Mouse (Mus musculus): ENCODE data around the gene Ralgapa2. TPM values are rescaled to one million over a fixed set of nuclear protein-coding genes. Genes with fewer than 3 reads are reported as not detected.

The Ralgapa2 gene
- polyA plus RNA-seq, 1 experiment, result 9.6 TPM

DNA sequence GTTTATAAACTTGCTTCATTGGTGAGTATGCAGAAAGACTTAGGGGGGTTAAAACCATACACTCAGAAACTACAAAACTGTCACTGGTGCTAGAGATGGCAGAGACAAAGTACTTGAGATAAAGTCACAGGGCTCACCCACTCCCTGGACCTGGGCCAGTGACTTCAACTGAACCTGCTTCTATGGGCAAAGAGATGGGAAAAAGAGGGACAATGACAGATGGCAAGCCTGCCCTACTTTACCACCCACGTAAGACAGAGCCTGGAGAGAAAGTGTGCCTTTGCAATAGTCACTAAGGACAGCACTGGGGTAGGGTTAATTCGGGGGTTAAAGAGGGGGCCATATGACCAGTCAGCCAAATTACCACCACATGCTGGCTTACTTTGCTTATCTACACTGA lies 148.7 kb downstream of the Ralgapa2 start:
- Histone ChIP-seq H3K4me1 (ENCODE audit: control insufficient read depth, insufficient read depth, low read length) (peaks cover 29% of the 10 kb centered on the region; the same call in 1 of the 2 replicates), H3K27me3 (ENCODE audit: control insufficient read depth, insufficient read depth, low read length) (no peaks in the 10 kb centered on the region), H3K27ac (ENCODE audit: insufficient read depth, low read length) (no peak overlapping the region), H3K4me3 (replicated peaks; ENCODE audit: insufficient read depth, low read depth, low read length) (no peak overlapping the region)
- TF ChIP-seq POLR2A (IDR thresholded peaks at IDR 0.05; ENCODE audit: borderline replicate concordance, insufficient read depth, low read length) (no peak), CTCF (IDR thresholded peaks at IDR 0.05; ENCODE audit: borderline replicate concordance, insufficient read depth, low read depth, low read length) (no peak)
- DNase-seq, result peak; percentile 71 to 84
- WGBS, result 12% methylated on average over 2 of the region's 2 CpGs

DNA sequence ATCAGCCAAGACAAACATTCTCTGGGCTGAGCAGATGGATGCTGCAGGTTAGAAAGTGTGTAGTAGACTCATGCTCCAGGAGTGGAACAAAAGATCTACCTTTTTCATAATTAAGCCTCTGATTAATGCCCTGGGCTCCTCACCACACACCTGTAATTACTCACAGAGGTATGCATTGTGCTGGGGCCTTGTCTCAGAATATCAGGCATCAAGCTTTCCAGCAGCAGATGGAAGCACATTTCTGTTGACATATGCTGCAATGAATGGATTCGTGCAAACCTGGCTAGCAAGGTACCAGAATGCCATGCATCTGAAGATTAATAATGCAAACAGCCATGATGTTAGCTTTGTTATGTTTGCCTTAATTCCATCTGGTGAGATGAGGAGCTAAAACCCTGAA lies 149.2 kb downstream of the Ralgapa2 start:
- Histone ChIP-seq H3K27me3 (ENCODE audit: control insufficient read depth, insufficient read depth, low read length) (no peaks in the 10 kb centered on the region), H3K27ac (ENCODE audit: insufficient read depth, low read length) (no peak overlapping the region; the same call in 1 of the 2 replicates)
- TF ChIP-seq CTCF (IDR thresholded peaks at IDR 0.05; ENCODE audit: borderline replicate concordance, insufficient read depth, low read depth, low read length), result no peak
- no peak for TF ChIP-seq POLR2A (IDR thresholded peaks at IDR 0.05; ENCODE audit: borderline replicate concordance, insufficient read depth, low read length)

DNA sequence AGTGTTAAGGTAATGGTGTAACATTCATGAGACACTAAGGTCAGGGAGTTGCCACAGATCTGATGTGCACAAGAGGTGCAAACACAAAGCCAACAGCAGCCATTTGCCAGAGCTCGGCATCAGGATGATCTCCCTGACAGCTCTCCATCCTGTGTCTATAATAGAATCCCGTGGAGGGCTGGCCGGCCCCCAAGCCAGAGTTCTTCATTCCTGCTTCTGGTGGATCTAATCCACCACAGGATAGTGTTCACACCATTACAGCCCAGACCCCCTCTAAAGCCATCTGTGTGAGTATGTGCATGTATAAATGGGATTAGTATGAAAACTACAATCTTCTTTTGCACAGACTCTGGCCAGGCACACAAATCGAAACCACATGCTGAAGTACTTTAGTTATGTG lies 150.2 kb downstream of the Ralgapa2 start:
- no peak overlapping the region for H3K27ac ChIP-seq (ENCODE audit: insufficient read depth, low read length)

More for the DNA sequence above, 149.2 kb downstream of the Ralgapa2 start:
- H3K4me3 ChIP-seq (replicated peaks; ENCODE audit: insufficient read depth, low read depth, low read length), result no peak overlapping the region
- WGBS, result 14% methylated on average over 1 of the region's 1 CpGs
- H3K4me1 ChIP-seq (ENCODE audit: control insufficient read depth, insufficient read depth, low read length), result peaks cover 29% of the 10 kb centered on the region; the same call in 1 of the 2 replicates
- peak in 1 of 2 experiments; percentile 46 for DNase-seq

DNA sequence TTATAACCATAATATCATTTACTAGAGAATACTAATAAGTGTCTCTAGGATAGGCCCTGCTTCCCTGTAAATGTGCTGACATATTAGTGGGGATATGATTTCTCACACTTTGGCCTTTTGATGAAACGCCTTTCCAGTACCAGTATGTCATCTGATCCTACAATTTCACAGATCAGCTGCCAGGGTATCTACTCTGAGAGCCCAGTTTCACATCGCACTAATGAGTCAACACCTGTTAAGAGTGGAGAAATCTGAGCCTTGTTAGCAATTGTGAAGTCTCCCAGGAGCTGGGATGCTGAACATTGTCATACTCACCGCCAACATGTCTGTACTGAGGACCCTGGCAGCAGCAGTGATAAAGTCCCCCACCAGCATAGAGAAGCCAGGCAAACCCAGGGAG lies 151.1 kb downstream of the Ralgapa2 start:
- WGBS, result 63% methylated on average over 3 of the region's 3 CpGs
- H3K4me1 ChIP-seq (ENCODE audit: control insufficient read depth, insufficient read depth, low read length), result peaks cover 36% of the 10 kb centered on the region; the same call in 1 of the 2 replicates

More for the DNA sequence above, 150.2 kb downstream of the Ralgapa2 start:
- no peak overlapping the region for H3K4me3 ChIP-seq (replicated peaks; ENCODE audit: insufficient read depth, low read depth, low read length)
- H3K4me1 ChIP-seq (ENCODE audit: control insufficient read depth, insufficient read depth, low read length), result peaks cover 34% of the 10 kb centered on the region; the same call in 1 of the 2 replicates
- TF ChIP-seq POLR2A (IDR thresholded peaks at IDR 0.05; ENCODE audit: borderline replicate concordance, insufficient read depth, low read length) (no peak), CTCF (IDR thresholded peaks at IDR 0.05; ENCODE audit: borderline replicate concordance, insufficient read depth, low read depth, low read length) (no peak)
- 50% methylated on average over 4 of the region's 4 CpGs for WGBS
- H3K27me3 ChIP-seq (ENCODE audit: control insufficient read depth, insufficient read depth, low read length), result no peaks in the 10 kb centered on the region
- no peak for DNase-seq

DNA sequence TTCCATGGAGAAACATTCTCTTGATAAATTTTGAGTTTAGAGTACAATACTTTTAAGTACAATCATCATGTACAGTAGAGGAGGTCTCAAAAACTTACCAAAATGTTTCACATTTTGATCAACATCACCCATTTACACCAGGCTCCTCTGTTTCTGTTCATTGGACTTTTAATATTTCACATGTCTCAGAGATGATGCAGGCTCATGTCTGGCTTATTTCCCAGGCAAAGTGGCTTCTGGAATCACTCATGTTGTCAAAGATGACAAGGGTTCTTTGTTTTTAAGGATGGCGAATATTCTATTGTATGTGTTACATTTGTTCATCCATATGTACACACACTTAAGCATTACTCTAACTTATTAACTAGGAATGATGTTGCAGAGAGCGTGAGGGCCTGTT lies 152.5 kb downstream of the Ralgapa2 start:
- no peak overlapping the region for H3K27ac ChIP-seq (ENCODE audit: insufficient read depth, low read length)
- H3K27me3 ChIP-seq (ENCODE audit: control insufficient read depth, insufficient read depth, low read length), result no peaks in the 10 kb centered on the region
- H3K4me3 ChIP-seq (replicated peaks; ENCODE audit: insufficient read depth, low read depth, low read length), result no peak overlapping the region
- DNase-seq, result no peak
- WGBS, result 87% methylated on average over 2 of the region's 2 CpGs
- H3K4me1 ChIP-seq (ENCODE audit: control insufficient read depth, insufficient read depth, low read length), result peaks cover 32% of the 10 kb centered on the region; the same call in 1 of the 2 replicates
- TF ChIP-seq POLR2A (IDR thresholded peaks at IDR 0.05; ENCODE audit: borderline replicate concordance, insufficient read depth, low read length), result no peak
- TF ChIP-seq CTCF (IDR thresholded peaks at IDR 0.05; ENCODE audit: borderline replicate concordance, insufficient read depth, low read depth, low read length), result no peak

More for the DNA sequence above, 151.1 kb downstream of the Ralgapa2 start:
- Histone ChIP-seq H3K4me3 (replicated peaks; ENCODE audit: insufficient read depth, low read depth, low read length) (no peak overlapping the region), H3K27ac (ENCODE audit: insufficient read depth, low read length) (no peak overlapping the region), H3K27me3 (ENCODE audit: control insufficient read depth, insufficient read depth, low read length) (no peaks in the 10 kb centered on the region)
- TF ChIP-seq POLR2A (IDR thresholded peaks at IDR 0.05; ENCODE audit: borderline replicate concordance, insufficient read depth, low read length) (no peak), CTCF (IDR thresholded peaks at IDR 0.05; ENCODE audit: borderline replicate concordance, insufficient read depth, low read depth, low read length) (no peak)
- no peak for DNase-seq

DNA sequence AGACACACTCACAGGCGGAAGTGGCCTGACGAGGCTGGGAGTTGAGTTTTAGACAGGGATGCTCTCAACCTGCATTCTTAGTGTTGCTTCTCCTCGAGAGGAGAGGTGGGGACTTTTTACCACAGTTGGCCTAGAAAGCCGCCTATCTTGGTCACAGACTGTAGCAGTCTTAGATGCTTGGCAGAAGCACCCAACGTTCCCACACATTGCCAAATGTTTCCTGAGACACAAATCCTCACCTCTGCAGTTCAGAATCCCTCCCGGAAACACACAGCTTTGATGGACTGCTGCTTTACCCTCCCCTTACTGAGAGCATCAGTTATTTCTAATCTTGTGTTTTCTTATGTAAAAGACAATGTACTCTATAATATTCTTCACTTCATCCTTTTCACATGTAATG lies 155.6 kb downstream of the Ralgapa2 start:
- Histone ChIP-seq H3K4me3 (replicated peaks; ENCODE audit: insufficient read depth, low read depth, low read length) (no peak overlapping the region), H3K27me3 (ENCODE audit: control insufficient read depth, insufficient read depth, low read length) (no peaks in the 10 kb centered on the region), H3K27ac (ENCODE audit: insufficient read depth, low read length) (no peak overlapping the region), H3K4me1 (ENCODE audit: control insufficient read depth, insufficient read depth, low read length) (peaks cover 13% of the 10 kb centered on the region; the same call in 1 of the 2 replicates)
- no peak for TF ChIP-seq CTCF (IDR thresholded peaks at IDR 0.05; ENCODE audit: borderline replicate concordance, insufficient read depth, low read depth, low read length)
- TF ChIP-seq POLR2A (IDR thresholded peaks at IDR 0.05; ENCODE audit: borderline replicate concordance, insufficient read depth, low read length), result no peak
- peak in 1 of 2 experiments; percentile 22 for DNase-seq
- WGBS, result 41% methylated on average over 6 of the region's 6 CpGs

DNA sequence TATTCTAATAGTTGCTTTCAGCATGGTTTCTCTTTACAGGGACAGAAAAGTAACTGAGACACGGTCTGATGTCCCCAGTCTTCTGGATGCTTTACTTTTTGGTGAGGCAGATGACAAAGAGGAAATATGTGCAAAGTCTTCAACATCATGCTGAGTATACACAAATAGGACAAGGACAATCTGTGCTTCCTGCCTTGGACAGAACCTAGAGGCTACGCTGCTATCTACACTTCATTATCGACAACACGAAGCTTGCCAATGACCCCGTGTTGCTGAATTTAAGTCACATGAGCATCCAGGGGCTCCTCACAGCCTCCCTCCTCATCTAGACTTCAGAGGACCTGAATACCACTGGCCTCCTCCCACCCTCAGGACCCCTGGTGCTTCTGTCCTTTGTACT lies 161.9 kb downstream of the Ralgapa2 start:
- TF ChIP-seq CTCF (IDR thresholded peaks at IDR 0.05; ENCODE audit: borderline replicate concordance, insufficient read depth, low read depth, low read length), result no peak
- no peak for TF ChIP-seq POLR2A (IDR thresholded peaks at IDR 0.05; ENCODE audit: borderline replicate concordance, insufficient read depth, low read length)
- WGBS, result 88% methylated on average over 5 of the region's 5 CpGs
- Histone ChIP-seq H3K27me3 (ENCODE audit: control insufficient read depth, insufficient read depth, low read length) (no peaks in the 10 kb centered on the region), H3K4me3 (replicated peaks; ENCODE audit: insufficient read depth, low read depth, low read length) (no peak overlapping the region), H3K27ac (ENCODE audit: insufficient read depth, low read length) (no peak overlapping the region), H3K4me1 (ENCODE audit: control insufficient read depth, insufficient read depth, low read length) (no peaks in the 10 kb centered on the region)
- no peak for DNase-seq

DNA sequence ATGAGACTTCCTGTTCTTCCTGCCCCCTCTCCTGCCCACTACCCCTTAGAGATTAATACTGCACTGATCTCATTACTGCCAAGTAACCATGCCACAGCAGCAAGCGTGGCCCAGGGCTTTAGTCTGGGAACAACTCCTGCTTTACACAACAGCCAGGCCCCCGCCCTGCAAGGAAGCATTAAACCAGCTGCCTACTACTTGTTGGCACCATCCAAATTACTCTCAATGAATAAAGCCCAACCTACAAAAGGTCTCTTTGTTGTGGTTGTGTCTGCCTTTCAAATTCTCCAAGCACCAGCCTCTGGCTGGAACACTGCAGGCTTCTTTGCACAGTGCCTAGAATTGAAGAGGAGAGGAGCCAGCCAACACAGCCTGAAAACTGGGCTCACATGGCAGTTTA lies 164.2 kb downstream of the Ralgapa2 start:
- 56% methylated on average over 2 of the region's 2 CpGs for WGBS
- Histone ChIP-seq H3K27ac (ENCODE audit: insufficient read depth, low read length) (no peak overlapping the region), H3K27me3 (ENCODE audit: control insufficient read depth, insufficient read depth, low read length) (no peaks in the 10 kb centered on the region), H3K4me3 (replicated peaks; ENCODE audit: insufficient read depth, low read depth, low read length) (no peak overlapping the region), H3K4me1 (ENCODE audit: control insufficient read depth, insufficient read depth, low read length) (no peaks in the 10 kb centered on the region)
- DNase-seq, result peak in 1 of 2 experiments; percentile 27
- TF ChIP-seq CTCF (IDR thresholded peaks at IDR 0.05; ENCODE audit: borderline replicate concordance, insufficient read depth, low read depth, low read length) (no peak), POLR2A (IDR thresholded peaks at IDR 0.05; ENCODE audit: borderline replicate concordance, insufficient read depth, low read length) (no peak)

Data from cerebellum, adult 2 months (tissue).